Mouse (Mus musculus): Measurements from ENCODE around the gene Cd52.

GRCm38 (mm10) chr4:134090521-134091224, 4.2 kb downstream of the Cd52 start:
- no peak for TF ChIP-seq POLR2A (IDR thresholded peaks at IDR 0.05; ENCODE audit: insufficient read depth, low read depth, low read length)
- TF ChIP-seq CTCF (IDR thresholded peaks at IDR 0.05; ENCODE audit: insufficient read depth, low read depth, low read length), result no peak
